Mouse (Mus musculus) MEL (cell line): ENCODE measurements at regions not wholly inside any gene's neighbourhood (a gene's known extent, or its start where the extent isn't known, plus 50 kb on each side); places are given as distances from the start of the nearest gene placed in this dataset.

Source experiments
- DNase-seq: peaks from one replicate; pipeline ENCODE4 v3.0.0; 2011; ENCODE audit warnings: low read depth, low spot score
- H3K27ac ChIP-seq: 2 replicates; pipeline ENCODE4 v1.5.1; 2012; ENCODE audit warnings: low read depth, mild to moderate bottlenecking, control low read depth, low read length, moderate library complexity; ENCODE audit not compliant: control insufficient read depth
- H3K27me3 ChIP-seq, 2 experiments: fragments of 150-350 bp in 1 of 2; sonication (generic) in 1 of 2; 2 replicates each; pipeline ENCODE4 v1.6.1; 2012; ENCODE audit warnings: low read length in 2 of 2, mild to moderate bottlenecking in 2 of 2, improper control_type of control experiment in 1 of 2, moderate library complexity in 1 of 2; ENCODE audit not compliant: insufficient read depth in 2 of 2, control insufficient read depth in 1 of 2
- H3K36me3 ChIP-seq, 2 experiments: 2 replicates each; pipeline ENCODE4 v1.6.1; 2012 to 2014; ENCODE audit warnings: low read length in 2 of 2, improper control_type of control experiment in 1 of 2, inconsistent platforms in 1 of 2, mild to moderate bottlenecking in 1 of 2; ENCODE audit not compliant: insufficient read depth in 2 of 2, control insufficient read depth in 1 of 2
- H3K4me1 ChIP-seq, 2 experiments: fragments of 150-350 bp in 1 of 2; sonication (generic) in 1 of 2; 2 replicates each; pipeline ENCODE4 v1.6.1; 2012; ENCODE audit warnings: low read length in 2 of 2, improper control_type of control experiment in 1 of 2, mild to moderate bottlenecking in 1 of 2; ENCODE audit not compliant: insufficient read depth in 2 of 2, control insufficient read depth in 1 of 2
- H3K4me3 ChIP-seq, 2 experiments: fragments of 150-350 bp in 1 of 2; sonication (generic) in 1 of 2; 2 replicates each; pipeline ENCODE4 v1.5.1; 2012; ENCODE audit warnings: low read depth in 2 of 2, low read length in 2 of 2, mild to moderate bottlenecking in 2 of 2, moderate library complexity in 2 of 2, control low read depth in 1 of 2, improper control_type of control experiment in 1 of 2; ENCODE audit not compliant: control insufficient read depth in 1 of 2, insufficient read depth in 1 of 2
- H3K79me2 ChIP-seq: 2 replicates; pipeline ENCODE4 v1.6.1; 2012; ENCODE audit warnings: mild to moderate bottlenecking, low read length, moderate library complexity; ENCODE audit not compliant: control insufficient read depth, poor library complexity, insufficient read depth
- H3K9ac ChIP-seq: 2 replicates; pipeline ENCODE4 v1.6.1; 2012; ENCODE audit warnings: low read depth, mild to moderate bottlenecking, control low read depth, low read length, moderate library complexity; ENCODE audit not compliant: control insufficient read depth, poor library complexity, severe bottlenecking
- H3K9me3 ChIP-seq: fragments of 150-350 bp; sonication (generic); replicated peaks from 2 replicates; pipeline ENCODE4 v1.6.1; 2012; ENCODE audit warnings: mild to moderate bottlenecking, low read length, improper control_type of control experiment, moderate library complexity; ENCODE audit not compliant: insufficient read depth
- CHD1 ChIP-seq: IDR thresholded peaks from 2 replicates; pipeline ENCODE4 v1.6.1; 2012; ENCODE audit warnings: low read depth, mild to moderate bottlenecking, inconsistent platforms, low read length, improper control_type of control experiment
- CTCF ChIP-seq, 3 experiments: IDR thresholded peaks in 2 of 3; conservative IDR thresholded peaks in 1 of 3; 2 replicates each; pipeline ENCODE4 v1.5.1; 2011 to 2012; ENCODE audit warnings: low read length in 3 of 3, low read depth in 2 of 3, mild to moderate bottlenecking in 2 of 3, improper control_type of control experiment in 1 of 3, inconsistent platforms in 1 of 3, mixed read lengths in 1 of 3, moderate library complexity in 1 of 3; ENCODE audit not compliant: control insufficient read depth in 1 of 3, insufficient read depth in 1 of 3, poor library complexity in 1 of 3, severe bottlenecking in 1 of 3
- ELF1 ChIP-seq: IDR thresholded peaks from 2 replicates; pipeline ENCODE4 v1.6.1; 2014; ENCODE audit warnings: low read depth, mild to moderate bottlenecking, inconsistent platforms, low read length, improper control_type of control experiment, moderate library complexity
- EP300 ChIP-seq, 2 experiments: IDR thresholded peaks; 2 replicates each; pipeline ENCODE4 v1.6.1; 2011; ENCODE audit warnings: improper control_type of control experiment in 2 of 2, low read length in 2 of 2, low read depth in 1 of 2, mild to moderate bottlenecking in 1 of 2
- ETS1 ChIP-seq: IDR thresholded peaks from 2 replicates; pipeline ENCODE4 v1.6.1; 2012; ENCODE audit warnings: low read depth, mild to moderate bottlenecking, inconsistent platforms, low read length, improper control_type of control experiment, moderate library complexity
- JUND ChIP-seq: IDR thresholded peaks from 2 replicates; pipeline ENCODE4 v1.6.1; 2011; ENCODE audit warnings: low read depth, mild to moderate bottlenecking, improper control_type of control experiment, low read length
- MAFK ChIP-seq: IDR thresholded peaks from 2 replicates; pipeline ENCODE4 v1.6.1; 2011; ENCODE audit warnings: low read depth, mild to moderate bottlenecking, low read length, improper control_type of control experiment, borderline replicate concordance
- MAZ ChIP-seq: IDR thresholded peaks from 2 replicates; pipeline ENCODE4 v1.6.1; 2012; ENCODE audit warnings: low read depth, mild to moderate bottlenecking, inconsistent platforms, low read length, improper control_type of control experiment
- MEF2A ChIP-seq: IDR thresholded peaks from 2 replicates; pipeline ENCODE4 v1.6.1; 2014; ENCODE audit warnings: low read depth, mild to moderate bottlenecking, inconsistent platforms, low read length, improper control_type of control experiment; ENCODE audit not compliant: poor library complexity, insufficient replicate concordance, severe bottlenecking; ENCODE audit errors: extremely low read depth
- MYB ChIP-seq: IDR thresholded peaks from 2 replicates; pipeline ENCODE4 v1.6.1; 2011; ENCODE audit warnings: mild to moderate bottlenecking, low read depth, low read length, improper control_type of control experiment
- SIN3A ChIP-seq: IDR thresholded peaks from 2 replicates; pipeline ENCODE4 v1.6.1; 2012; ENCODE audit warnings: low read length, improper control_type of control experiment, inconsistent platforms
- SMC3 ChIP-seq: IDR thresholded peaks from 2 replicates; pipeline ENCODE4 v1.6.1; 2011; ENCODE audit warnings: low read depth, low read length, improper control_type of control experiment
- TAL1 ChIP-seq: IDR thresholded peaks from 2 replicates; pipeline ENCODE4 v1.6.1; 2012; ENCODE audit warnings: mild to moderate bottlenecking, inconsistent platforms, low read length, moderate library complexity, mixed read lengths
- TCF12 ChIP-seq: IDR thresholded peaks from 2 replicates; pipeline ENCODE4 v1.6.1; 2014; ENCODE audit warnings: low read depth, mild to moderate bottlenecking, inconsistent platforms, low read length, improper control_type of control experiment, moderate library complexity
- UBTF ChIP-seq: IDR thresholded peaks from 2 replicates; pipeline ENCODE4 v1.6.1; 2012; ENCODE audit warnings: low read depth, mild to moderate bottlenecking, inconsistent platforms, low read length, improper control_type of control experiment, moderate library complexity, borderline replicate concordance; ENCODE audit not compliant: insufficient read depth
- USF2 ChIP-seq, 2 experiments: IDR thresholded peaks; 2 replicates each; pipeline ENCODE4 v1.6.1; 2011 to 2012; ENCODE audit warnings: improper control_type of control experiment in 2 of 2, low read length in 2 of 2, borderline replicate concordance in 1 of 2, inconsistent platforms in 1 of 2, low read depth in 1 of 2, mild to moderate bottlenecking in 1 of 2; ENCODE audit not compliant: insufficient read depth in 1 of 2
- ZC3H11A ChIP-seq: IDR thresholded peaks from 2 replicates; pipeline ENCODE4 v1.6.1; 2012; ENCODE audit warnings: low read depth, mild to moderate bottlenecking, inconsistent platforms, low read length, improper control_type of control experiment
- ZKSCAN1 ChIP-seq: IDR thresholded peaks from 2 replicates; pipeline ENCODE4 v1.6.1; 2012; ENCODE audit warnings: low read depth, mild to moderate bottlenecking, inconsistent platforms, low read length, improper control_type of control experiment, moderate library complexity
- ZMIZ1 ChIP-seq: IDR thresholded peaks from 2 replicates; pipeline ENCODE4 v1.6.1; 2012; ENCODE audit warnings: low read depth, mild to moderate bottlenecking, inconsistent platforms, low read length, improper control_type of control experiment, moderate library complexity

DNA sequence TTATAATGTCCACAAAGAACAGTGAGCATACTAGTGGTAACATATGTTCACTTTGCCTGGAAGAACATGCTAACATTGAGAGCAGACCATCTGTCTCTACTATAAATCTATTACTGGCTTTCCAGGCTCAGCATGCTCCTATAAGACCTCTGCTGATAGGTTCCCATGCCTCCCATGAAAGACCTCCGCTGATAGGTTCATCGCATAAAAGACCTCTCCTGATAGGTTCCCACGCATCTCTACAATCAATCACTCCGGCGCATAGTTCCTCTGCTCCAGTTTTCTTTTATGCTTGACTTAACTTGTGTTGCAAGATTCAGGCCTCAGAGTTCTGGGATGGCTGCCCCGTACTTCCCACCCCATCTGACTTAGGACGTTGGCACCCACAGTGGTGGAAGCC is 65.1 kb upstream of the Enpp6 start:
- Histone ChIP-seq H3K27ac (no peak overlapping the region), H3K4me3 (no peak overlapping the region), H3K9me3 (no peaks in the 10 kb centered on the region), H3K36me3 (no peaks in the 10 kb centered on the region), H3K9ac (no peak overlapping the region), H3K27me3 (no peaks in the 10 kb centered on the region), H3K79me2 (no peaks in the 10 kb centered on the region), H3K4me1 (no peaks in the 10 kb centered on the region)
- no peak for TF ChIP-seq ZMIZ1
- TF ChIP-seq USF2 (IDR thresholded peaks at IDR 0.05; ENCODE audit: borderline replicate concordance in 1 of 2, insufficient read depth in 1 of 2, low read depth in 1 of 2, low read length in 2 of 2) = no peak
- no peak for TF ChIP-seq UBTF
- no peak for TF ChIP-seq EP300 (IDR thresholded peaks at IDR 0.05; ENCODE audit: low read depth in 1 of 2, low read length in 2 of 2)
- TF ChIP-seq SMC3 = no peak
- no peak for TF ChIP-seq MEF2A
- no peak for TF ChIP-seq MAFK
- no peak for TF ChIP-seq MYB
- TF ChIP-seq JUND = no peak
- TF ChIP-seq TCF12 = no peak
- TF ChIP-seq TAL1 = no peak
- no peak for TF ChIP-seq ZKSCAN1
- no peak for TF ChIP-seq ETS1
- no peak for TF ChIP-seq ZC3H11A
- DNase-seq = no peak

DNA sequence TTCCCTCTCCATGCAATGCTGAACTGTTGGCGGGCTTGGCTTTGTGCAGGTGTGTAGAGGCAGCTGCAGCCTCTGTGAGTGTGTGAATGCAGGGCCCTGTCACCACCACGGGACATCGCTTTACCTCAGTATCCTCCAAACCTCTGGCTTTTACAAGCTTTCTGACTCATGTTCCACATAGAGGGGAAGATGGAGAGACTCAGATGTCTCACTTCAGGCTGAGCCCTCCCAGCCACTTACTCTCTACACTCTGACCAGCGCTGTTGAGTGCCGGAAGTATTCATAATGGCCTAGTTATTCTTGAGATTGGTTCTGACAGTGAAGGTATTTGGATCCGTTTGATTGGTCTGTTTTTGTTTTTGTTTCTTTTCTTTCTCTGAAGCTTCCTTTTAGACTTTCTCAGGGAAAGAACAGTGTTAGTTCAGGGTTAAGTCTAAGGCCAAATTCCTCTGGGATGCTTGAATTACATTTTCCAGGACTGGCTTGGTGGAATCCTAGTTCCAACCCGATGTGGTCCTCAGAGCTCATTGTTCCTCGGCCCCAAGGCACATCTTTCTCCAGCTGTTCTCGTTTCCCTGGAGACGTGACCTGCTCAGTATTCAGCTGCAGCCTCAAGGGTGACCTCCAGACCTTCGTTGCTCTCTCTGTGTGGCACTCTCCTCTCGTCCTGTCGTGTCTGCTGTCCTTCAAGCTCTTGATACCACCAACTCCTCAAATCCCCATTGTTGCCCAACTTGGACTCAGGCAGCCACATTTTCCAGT is 61.7 kb upstream of the Enpp6 start:
- H3K36me3 ChIP-seq = no peaks in the 10 kb centered on the region
- peaks cover 0 to 3% of the 10 kb centered on the region in 2 experiments; a peak in 1 of 4 replicates for H3K27me3 ChIP-seq
- H3K4me1 ChIP-seq = no peaks in the 10 kb centered on the region
- no peak overlapping the region for H3K4me3 ChIP-seq
- DNase-seq = no peak
- no peak overlapping the region for H3K9ac ChIP-seq
- H3K9me3 ChIP-seq = no peaks in the 10 kb centered on the region
- no peak overlapping the region for H3K27ac ChIP-seq
- TF ChIP-seq SIN3A = no peak
- no peak for TF ChIP-seq CTCF (IDR thresholded peaks at IDR 0.05 in 2 of 3, conservative IDR thresholded peaks at IDR 0.05 in 1 of 3; ENCODE audit: control insufficient read depth in 1 of 3, insufficient read depth in 1 of 3, low read depth in 2 of 3, low read length in 3 of 3, poor library complexity in 1 of 3, severe bottlenecking in 1 of 3)
- TF ChIP-seq TAL1 = no peak
- no peak for TF ChIP-seq ETS1
- TF ChIP-seq MAZ = no peak
- TF ChIP-seq JUND = no peak
- TF ChIP-seq ELF1 = no peak
- no peak for TF ChIP-seq ZMIZ1
- TF ChIP-seq USF2 (IDR thresholded peaks at IDR 0.05; ENCODE audit: borderline replicate concordance in 1 of 2, insufficient read depth in 1 of 2, low read depth in 1 of 2, low read length in 2 of 2) = no peak
- TF ChIP-seq MEF2A = no peak
- no peak for TF ChIP-seq CHD1
- no peak for TF ChIP-seq EP300 (IDR thresholded peaks at IDR 0.05; ENCODE audit: low read depth in 1 of 2, low read length in 2 of 2)
- H3K79me2 ChIP-seq = no peaks in the 10 kb centered on the region
